Mouse (Mus musculus) megakaryocyte, embryonic 14.5 days (primary cell): ENCODE measurements around the gene Pef1.

Experiments
- FLI1 ChIP-seq: IDR thresholded peaks from 2 replicates; pipeline ENCODE4 v1.6.1; 2012; ENCODE audit warnings: low read length, inconsistent platforms, mixed read lengths
- GATA1 ChIP-seq: IDR thresholded peaks from 3 replicates; pipeline ENCODE4 v1.6.1; 2012; ENCODE audit warnings: mixed read lengths, low read length, inconsistent platforms, borderline replicate concordance

GRCm38 (mm10) chr4:130138441-130139213 is 36.3 kb downstream of the Pef1 start:
- TF ChIP-seq FLI1: no peak
- TF ChIP-seq GATA1: no peak
